Mouse (Mus musculus) lung, embryonic 14.5 days (tissue): ENCODE measurements around the gene Usp3. TPM values are rescaled to one million over a fixed set of nuclear protein-coding genes. Genes with fewer than 3 reads are reported as not detected.
A peak's percentile ranks its signal among the peaks of the same experiment; 100 is the strongest.

ENCODE experiments used
- ATAC-seq: fragments of 200-750 bp; cut with Nextera tagmentation; 2 replicates; pipeline ENCODE4 v1.8.0; 2017; ENCODE audit warnings: mild to moderate bottlenecking, moderate TSS enrichment, moderate library complexity; ENCODE audit not compliant: insufficient read depth
- DNase-seq: peaks from one replicate; pipeline ENCODE4 v3.0.0-alpha.2; 2015
- H3K27ac ChIP-seq: fragments of 300-500 bp; sonication (generic); 2 replicates; pipeline ENCODE4 v1.5.1; 2014; ENCODE audit warnings: low read depth, mild to moderate bottlenecking, moderate library complexity
- H3K27me3 ChIP-seq: fragments of 300-500 bp; sonication (generic); 2 replicates; pipeline ENCODE4 v1.6.1; 2014; ENCODE audit warnings: low read length, control low read depth; ENCODE audit not compliant: insufficient read depth
- H3K36me3 ChIP-seq: fragments of 300-500 bp; sonication (generic); 2 replicates; pipeline ENCODE4 v1.6.1; 2014; ENCODE audit warnings: control low read depth; ENCODE audit not compliant: insufficient read depth
- H3K4me1 ChIP-seq: fragments of 300-500 bp; sonication (generic); 2 replicates; pipeline ENCODE4 v1.6.1; 2014; ENCODE audit warnings: antibody characterized with exemption, control low read depth; ENCODE audit not compliant: insufficient read depth
- H3K4me2 ChIP-seq: fragments of 300-500 bp; sonication (generic); 2 replicates; pipeline ENCODE4 v1.6.1; 2014; ENCODE audit warnings: mild to moderate bottlenecking
- H3K4me3 ChIP-seq: fragments of 300-500 bp; sonication (generic); 2 replicates; pipeline ENCODE4 v1.5.1; 2014; ENCODE audit warnings: low read depth, low read length
- H3K9ac ChIP-seq: fragments of 300-500 bp; sonication (generic); 2 replicates; pipeline ENCODE4 v1.6.1; 2014
- H3K9me3 ChIP-seq: fragments of 300-500 bp; sonication (generic); 2 replicates; pipeline ENCODE4 v1.6.1; 2016; ENCODE audit warnings: low read depth, low read length, control low read depth
- CTCF ChIP-seq: IDR thresholded peaks from 2 replicates; pipeline ENCODE4 v1.5.1; 2016; ENCODE audit warnings: antibody characterized with exemption, low read depth
- WGBS: fragments of 180-500 bp; shearing (Covaris S2); extraction: QIAGEN DNeasy Blood & Tissue Kit; methylation state at CpG from one replicate; pipeline ENCODE4 v1.1.7; 2014; 5-methylcytosine and 5-hydroxymethylcytosine counted together
- polyA plus RNA-seq: library from polyadenylated mRNA; unstranded; fragments of >200 nt; fragmentation: Nextera tagmentation; extraction: Ambion mirVana; gene quantifications from 2 replicates; pipeline ENCODE4 v1.2.1, GENCODE M21; 2014

Gene Usp3
- polyA plus RNA-seq, 1 experiment from 2014 or later: 73.9 TPM

GRCm38 (mm10) chr9:66503879-66504411 lies 89.0 kb downstream of the Usp3 start:
- Histone ChIP-seq H3K27me3 (no peaks in the 10 kb centered on the region), H3K36me3 (peaks cover 77% of the 10 kb centered on the region), H3K4me2 (no peak overlapping the region), H3K27ac (0 out of 2 replicates have a peak overlapping the region, but pooled peaks have one; percentile 33), H3K9ac (no peak overlapping the region), H3K4me3 (no peak overlapping the region), H3K4me1 (no peaks in the 10 kb centered on the region), H3K9me3 (no peaks in the 10 kb centered on the region)
- 84% methylated on average over 4 of the region's 4 CpGs for WGBS
- DNase-seq: no peak
- no peak for TF ChIP-seq CTCF
- ATAC-seq: no peak

- H3K4me1 ChIP-seq: no peaks in the 10 kb centered on the region
- no peak overlapping the region for H3K9ac ChIP-seq
- no peak overlapping the region for H3K4me2 ChIP-seq
- WGBS: 79% methylated on average over 2 of the region's 2 CpGs
- H3K27ac ChIP-seq: no peak overlapping the region
- no peaks in the 10 kb centered on the region for H3K27me3 ChIP-seq
- DNase-seq: no peak
- no peak for TF ChIP-seq CTCF
- H3K36me3 ChIP-seq: peaks cover 71% of the 10 kb centered on the region
- no peaks in the 10 kb centered on the region for H3K9me3 ChIP-seq
- H3K4me3 ChIP-seq: no peak overlapping the region
- ATAC-seq: no peak
These were observed 91.7 kb downstream of the Usp3 start for GRCm38 (mm10) chr9:66501248-66501647.

- no peak for TF ChIP-seq CTCF
- no peaks in the 10 kb centered on the region for H3K4me1 ChIP-seq
- H3K27me3 ChIP-seq: no peaks in the 10 kb centered on the region
- no peak overlapping the region for H3K4me2 ChIP-seq
- H3K4me3 ChIP-seq: no peak overlapping the region
- no peak overlapping the region for H3K27ac ChIP-seq
- peaks cover 72% of the 10 kb centered on the region for H3K36me3 ChIP-seq
- no peak overlapping the region for H3K9ac ChIP-seq
- DNase-seq (no peak), ATAC-seq (no peak)
- H3K9me3 ChIP-seq: no peaks in the 10 kb centered on the region
These were observed 99.0 kb downstream of the Usp3 start for GRCm38 (mm10) chr9:66493992-66494391.

- WGBS: 79% methylated on average over 1 of the region's 1 CpGs
- Histone ChIP-seq H3K4me2 (no peak overlapping the region), H3K4me3 (no peak overlapping the region), H3K27me3 (no peaks in the 10 kb centered on the region), H3K9me3 (no peaks in the 10 kb centered on the region), H3K9ac (no peak overlapping the region), H3K27ac (no peak overlapping the region), H3K4me1 (no peaks in the 10 kb centered on the region), H3K36me3 (peaks cover 71% of the 10 kb centered on the region)
- no peak for TF ChIP-seq CTCF
- ATAC-seq (no peak), DNase-seq (no peak)
These were observed 100.6 kb downstream of the Usp3 start for GRCm38 (mm10) chr9:66492361-66492760.

- Histone ChIP-seq H3K9ac (no peak overlapping the region), H3K4me3 (no peak overlapping the region), H3K4me2 (no peak overlapping the region), H3K4me1 (no peaks in the 10 kb centered on the region), H3K36me3 (peaks cover 82% of the 10 kb centered on the region), H3K27me3 (no peaks in the 10 kb centered on the region), H3K9me3 (no peaks in the 10 kb centered on the region), H3K27ac (no peak overlapping the region)
- TF ChIP-seq CTCF: no peak
- ATAC-seq (no peak), DNase-seq (no peak)
These were observed 104.2 kb downstream of the Usp3 start for GRCm38 (mm10) chr9:66488786-66489185.

GRCm38 (mm10) chr9:66483429-66483828 lies 109.5 kb downstream of the Usp3 start:
- peaks cover 68% of the 10 kb centered on the region for H3K36me3 ChIP-seq
- TF ChIP-seq CTCF: no peak

GRCm38 (mm10) chr9:66477785-66478184 lies 115.2 kb downstream of the Usp3 start:
- H3K27ac ChIP-seq: no peak overlapping the region
- TF ChIP-seq CTCF: no peak
- H3K36me3 ChIP-seq: peaks cover 40% of the 10 kb centered on the region
- no peak overlapping the region for H3K4me3 ChIP-seq
- H3K9ac ChIP-seq: no peak overlapping the region
- WGBS: 65% methylated on average over 2 of the region's 2 CpGs
- H3K4me2 ChIP-seq: no peak overlapping the region
- no peak for DNase-seq
- no peaks in the 10 kb centered on the region for H3K4me1 ChIP-seq
- no peaks in the 10 kb centered on the region for H3K9me3 ChIP-seq
- ATAC-seq: no peak
- no peaks in the 10 kb centered on the region for H3K27me3 ChIP-seq

More at GRCm38 (mm10) chr9:66483429-66483828, 109.5 kb downstream of the Usp3 start:
- no peak overlapping the region for H3K9ac ChIP-seq
- no peak overlapping the region for H3K4me2 ChIP-seq
- H3K4me3 ChIP-seq: no peak overlapping the region
- whole genome bisulfite sequencing: 85% methylated on average over 3 of the region's 3 CpGs
- H3K9me3 ChIP-seq: no peaks in the 10 kb centered on the region
- H3K27me3 ChIP-seq: no peaks in the 10 kb centered on the region
- H3K4me1 ChIP-seq: no peaks in the 10 kb centered on the region
- H3K27ac ChIP-seq: no peak overlapping the region
- ATAC-seq: no peak
- no peak for DNase-seq

GRCm38 (mm10) chr9:66465087-66465486 lies 127.9 kb downstream of the Usp3 start:
- H3K4me1 ChIP-seq: no peaks in the 10 kb centered on the region
- H3K4me2 ChIP-seq: no peak overlapping the region
- no peak overlapping the region for H3K4me3 ChIP-seq
- no peak overlapping the region for H3K27ac ChIP-seq
- H3K36me3 ChIP-seq: peaks cover 57% of the 10 kb centered on the region
- no peak overlapping the region for H3K9ac ChIP-seq
- no peak for ATAC-seq
- whole genome bisulfite sequencing: 53% methylated on average over 4 of the region's 4 CpGs
- H3K9me3 ChIP-seq: no peaks in the 10 kb centered on the region
- peak; percentile 69 for TF ChIP-seq CTCF
- DNase-seq: peak; percentile 75
- H3K27me3 ChIP-seq: no peaks in the 10 kb centered on the region

Other genes starting within 250 kb of the Usp3 start
- 25.3 and 25.9 TPM in 2 replicates for gene Herc1, start 242.7 kb downstream of the Usp3 start, polyA plus RNA-seq
- 6.1 and 7.2 TPM in 2 replicates for gene Fbxl22, start 78.5 kb downstream of the Usp3 start, polyA plus RNA-seq
- 0.92 and 0.93 TPM in 2 replicates for gene Car12, start 120.5 kb upstream of the Usp3 start, polyA plus RNA-seq
- 9.3 and 9.6 TPM in 2 replicates for gene Aph1b, start 202.3 kb upstream of the Usp3 start, polyA plus RNA-seq
- gene Gm10647, start 203.9 kb upstream of the Usp3 start, polyA plus RNA-seq: 0.46 and 0.49 TPM in 2 replicates
- 3.6 and 4.0 TPM in 2 replicates for gene Aph1c, start 241.6 kb upstream of the Usp3 start, polyA plus RNA-seq